Mouse (Mus musculus) cerebellum, adult 2 months (tissue): ENCODE measurements around the gene Prrx2.

Source experiments
- CTCF ChIP-seq: fragments of 200-500 bp; IDR thresholded peaks from 2 replicates; pipeline ENCODE4 v1.5.1; 2011; ENCODE audit warnings: low read depth, mild to moderate bottlenecking, control low read depth, low read length, moderate library complexity, borderline replicate concordance; ENCODE audit not compliant: insufficient read depth
- POLR2A ChIP-seq: fragments of 200-500 bp; IDR thresholded peaks from 2 replicates; pipeline ENCODE4 v1.6.1; 2011; ENCODE audit warnings: low read length, control low read depth, borderline replicate concordance; ENCODE audit not compliant: insufficient read depth

DNA sequence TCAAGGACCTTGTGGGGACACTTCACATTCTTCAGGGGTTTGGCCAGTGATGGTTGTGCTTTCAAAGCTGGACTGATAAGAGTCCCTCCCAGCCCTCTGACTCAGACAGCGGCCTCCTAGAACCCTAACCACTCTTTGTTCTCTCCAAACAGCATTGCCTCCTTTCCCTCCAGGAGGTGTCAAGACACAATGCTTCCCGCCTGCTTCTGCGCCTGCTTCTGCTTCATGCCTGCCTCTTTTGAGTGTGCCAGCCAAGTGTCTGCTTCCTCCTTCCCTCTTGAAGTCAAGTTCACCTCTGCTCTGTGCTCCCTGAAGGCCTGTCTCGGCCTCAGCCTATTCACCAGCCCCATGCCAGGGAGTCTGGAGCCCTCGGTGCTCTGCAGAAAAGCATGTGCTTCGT is 83.4 kb downstream of the Prrx2 start:
- TF ChIP-seq CTCF, result no peak
- TF ChIP-seq POLR2A, result no peak
